ENCODE assay signal across 12 mouse cellular contexts in the genomic region with DNA sequence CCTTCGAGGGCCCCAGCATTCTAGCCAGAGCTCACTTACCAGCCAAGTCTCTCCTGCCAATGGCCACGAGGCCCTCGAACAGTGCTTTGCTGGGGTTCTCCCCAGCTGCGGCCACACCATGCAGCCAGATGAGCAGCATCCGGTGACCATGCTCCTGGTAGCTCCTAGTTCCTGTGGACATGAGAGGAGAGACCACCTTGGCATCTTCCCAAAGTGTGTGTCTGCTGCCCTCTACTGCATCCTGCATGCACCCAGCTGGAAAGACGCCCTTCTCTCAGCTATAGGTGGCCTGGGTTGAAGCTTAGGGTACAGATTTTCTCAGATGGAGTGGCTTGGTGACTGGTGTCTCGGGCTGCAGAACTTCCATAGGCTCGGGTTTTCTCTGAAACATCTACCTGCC. TPM values are rescaled to one million over a fixed set of nuclear protein-coding genes. Genes with fewer than 3 reads are reported as not detected.
DNase-seq lines count a peak whose midpoint lies in the region; ATAC-seq lines count a peak whose summit lies in the region.
"Had no signal": no experiment of that assay in that cellular context is flagged by ENCODE, and none has a peak within 500 bp of the region (broad histone marks: within the 10 kb centered on the region; RNA-seq: fewer than 3 reads in every experiment).

No protein-coding gene starts in this region.

- H3K27me3 ChIP-seq in forebrain, embryonic 11.5 days (ENCODE audit: control insufficient read depth, insufficient read depth, low read length): no peaks in the 10 kb centered on the region
- no peaks in the 10 kb centered on the region for H3K27me3 ChIP-seq in forebrain, embryonic 16.5 days (replicated peaks; ENCODE audit: control insufficient read depth, insufficient read depth, low read length)
- H3K27me3 ChIP-seq in liver, embryonic 12.5 days (replicated peaks): 0 out of 2 replicates have a peak, but pooled peaks cover 4% of the 10 kb centered on the region
- H3K27me3 ChIP-seq: forebrain, embryonic 13.5 days; hindbrain, embryonic 12.5 days had no signal

- H3K4me3 ChIP-seq in forebrain, embryonic 11.5 days (ENCODE audit: low read depth, low read length): no peak overlapping the region
- H3K4me3 ChIP-seq in forebrain, embryonic 16.5 days (replicated peaks; ENCODE audit: low read length): no peak overlapping the region
- H3K4me3 ChIP-seq in liver, embryonic 12.5 days: no peak overlapping the region
- H3K4me3 ChIP-seq: forebrain, embryonic 13.5 days; hindbrain, embryonic 12.5 days had no signal

- H3K4me2 ChIP-seq in forebrain, embryonic 11.5 days (ENCODE audit: low read depth, low read length, severe bottlenecking): no peak overlapping the region
- no peak overlapping the region for H3K4me2 ChIP-seq in forebrain, embryonic 16.5 days (ENCODE audit: low read length)
- no peak overlapping the region for H3K4me2 ChIP-seq in liver, embryonic 12.5 days
- H3K4me2 ChIP-seq: forebrain, embryonic 13.5 days; hindbrain, embryonic 12.5 days had no signal

- H3K27ac ChIP-seq in forebrain, embryonic 11.5 days (ENCODE audit: low read depth, low read length): no peak overlapping the region
- H3K27ac ChIP-seq in forebrain, embryonic 16.5 days (ENCODE audit: low read length): no peak overlapping the region
- no peak overlapping the region for H3K27ac ChIP-seq in liver, embryonic 12.5 days
- H3K27ac ChIP-seq: forebrain, embryonic 13.5 days; hindbrain, embryonic 12.5 days; macrophage had no signal

- 65% methylated on average over 8 of the region's 8 CpGs for WGBS in forebrain, embryonic 11.5 days
- 65% methylated on average over 8 of the region's 8 CpGs for WGBS in forebrain, embryonic 16.5 days
- 53% methylated on average over 8 of the region's 8 CpGs for WGBS in liver, embryonic 12.5 days (ENCODE audit: insufficient replicate concordance)

- no peak overlapping the region for H3K9ac ChIP-seq in forebrain, embryonic 11.5 days (ENCODE audit: low read length)
- no peak overlapping the region for H3K9ac ChIP-seq in forebrain, embryonic 16.5 days (replicated peaks; ENCODE audit: low read depth, low read length)
- H3K9ac ChIP-seq in liver, embryonic 12.5 days: no peak overlapping the region
- H3K9ac ChIP-seq: forebrain, embryonic 13.5 days; hindbrain, embryonic 12.5 days had no signal

- H3K9me3 ChIP-seq in forebrain, embryonic 11.5 days (ENCODE audit: control insufficient read depth, low read length): no peaks in the 10 kb centered on the region
- H3K9me3 ChIP-seq in forebrain, embryonic 16.5 days (ENCODE audit: control insufficient read depth, low read length): no peaks in the 10 kb centered on the region
- H3K9me3 ChIP-seq in liver, embryonic 12.5 days (replicated peaks): no peaks in the 10 kb centered on the region
- H3K9me3 ChIP-seq: forebrain, embryonic 13.5 days; hindbrain, embryonic 12.5 days had no signal

- no peaks in the 10 kb centered on the region for H3K4me1 ChIP-seq in forebrain, embryonic 11.5 days (replicated peaks; ENCODE audit: control insufficient read depth, insufficient read depth, low read length)
- H3K4me1 ChIP-seq in forebrain, embryonic 16.5 days (replicated peaks; ENCODE audit: control insufficient read depth, insufficient read depth, low read length): no peaks in the 10 kb centered on the region
- no peaks in the 10 kb centered on the region for H3K4me1 ChIP-seq in liver, embryonic 12.5 days
- H3K4me1 ChIP-seq: forebrain, embryonic 13.5 days; hindbrain, embryonic 12.5 days had no signal

- DNase-seq in forebrain, embryonic 11.5 days (ENCODE audit: low spot score): peak; percentile 58
- peak; percentile 14 for DNase-seq in liver
- peak; percentile 64 for DNase-seq in embryo, embryonic 10 days (ENCODE audit: low spot score)
- DNase-seq in lung, postnatal 4 days: peak; percentile 36 to 50
- DNase-seq in frontal cortex, postnatal 36 days (ENCODE audit: low spot score in 2 of 2): no peak
- no peak for DNase-seq in urinary bladder, postnatal 10 days (ENCODE audit: low spot score)

- H3K36me3 ChIP-seq in forebrain, embryonic 11.5 days (ENCODE audit: control insufficient read depth, insufficient read depth, low read length): no peaks in the 10 kb centered on the region
- H3K36me3 ChIP-seq in forebrain, embryonic 16.5 days (ENCODE audit: control insufficient read depth, insufficient read depth): no peaks in the 10 kb centered on the region
- no peaks in the 10 kb centered on the region for H3K36me3 ChIP-seq in liver, embryonic 12.5 days
- H3K36me3 ChIP-seq: hindbrain, embryonic 12.5 days had no signal

- no peak for ATAC-seq in forebrain, embryonic 11.5 days (replicated peaks; ENCODE audit: low FRiP score)
- no peak for ATAC-seq in forebrain, embryonic 16.5 days
- ATAC-seq in liver, embryonic 12.5 days: no peak
- ATAC-seq: CD4-positive, CD25-positive, alpha-beta regulatory T cell, adult 4 months; forebrain, embryonic 13.5 days had no signal

RNA-seq across cellular contexts. Expression of a gene that starts 17.8 kb away (rescaled TPM):
- polyA plus RNA-seq in forebrain, embryonic 11.5 days (2014; fragmentation: Nextera tagmentation; extraction: Ambion mirVana): 0.20 TPM in 1 of 2 replicates, not detected in the other
- polyA plus RNA-seq in forebrain, embryonic 16.5 days (2015; fragmentation: Nextera tagmentation; extraction: Ambion mirVana): 0.24 and 0.46 TPM in 2 replicates
- polyA plus RNA-seq in liver, embryonic 12.5 days (2016; fragmentation: Nextera tagmentation; extraction: Ambion mirVana): not detected in 2 replicates
- polyA plus RNA-seq: forebrain, embryonic 13.5 days; hindbrain, embryonic 12.5 days had no signal

RNA-seq across cellular contexts. Expression of a gene that starts 41.4 kb away (rescaled TPM):
- polyA plus RNA-seq in forebrain, embryonic 11.5 days (2014; fragmentation: Nextera tagmentation; extraction: Ambion mirVana): 95.5 and 110 TPM in 2 replicates
- 138 and 159 TPM in 2 replicates for polyA plus RNA-seq in forebrain, embryonic 16.5 days (2015; fragmentation: Nextera tagmentation; extraction: Ambion mirVana)
- polyA plus RNA-seq in liver, embryonic 12.5 days (2016; fragmentation: Nextera tagmentation; extraction: Ambion mirVana): 29.9 and 31.1 TPM in 2 replicates

Comparison
In these comparisons a context has a peak if more than half of its experiments do, and no peak if none do; other contexts are left out.
1. DNase-seq: peak in forebrain, embryonic 11.5 days (single experiment), liver (single experiment), embryo, embryonic 10 days (single experiment) and lung, postnatal 4 days (2 of 2); none in frontal cortex, postnatal 36 days (0 of 2) and urinary bladder, postnatal 10 days (single experiment).